Mouse (Mus musculus) hindbrain, embryonic 11.5 days (tissue): ENCODE data around the gene Bub1b. TPM values are rescaled to one million over a fixed set of nuclear protein-coding genes. Genes with fewer than 3 reads are reported as not detected.
"Not testable (repeated sequence)": the region's sequence is repeated elsewhere in the genome, so short reads cannot be mapped to it uniquely, and the experiment has no call there.

Experiments used
- ATAC-seq: fragments of 200-750 bp; cut with Nextera tagmentation; 2 replicates; pipeline ENCODE4 v1.8.0; 2017; ENCODE audit warnings: mild to moderate bottlenecking, moderate TSS enrichment, moderate library complexity; ENCODE audit not compliant: low FRiP score
- DNase-seq: peaks from one replicate; pipeline ENCODE4 v3.0.0-alpha.2; 2015; ENCODE audit warnings: low spot score
- H3K27ac ChIP-seq: fragments of 300-500 bp; sonication (generic); 2 replicates; pipeline ENCODE4 v1.5.1; 2014; ENCODE audit warnings: mild to moderate bottlenecking, low read depth, low read length
- H3K27me3 ChIP-seq: fragments of 300-500 bp; sonication (generic); 2 replicates; pipeline ENCODE4 v1.6.1; 2014; ENCODE audit warnings: mild to moderate bottlenecking, low read length, moderate library complexity, mixed read lengths; ENCODE audit not compliant: control insufficient read depth, insufficient read depth
- H3K36me3 ChIP-seq: fragments of 300-500 bp; sonication (generic); 2 replicates; pipeline ENCODE4 v1.6.1; 2014; ENCODE audit warnings: mild to moderate bottlenecking, low read length, moderate library complexity, mixed read lengths; ENCODE audit not compliant: control insufficient read depth, insufficient read depth
- H3K4me1 ChIP-seq: fragments of 300-500 bp; sonication (generic); replicated peaks from 2 replicates; pipeline ENCODE4 v1.6.1; 2014; ENCODE audit warnings: low read length, mixed read lengths; ENCODE audit not compliant: control insufficient read depth, insufficient read depth
- H3K4me2 ChIP-seq: fragments of 300-500 bp; sonication (generic); replicated peaks from 2 replicates; pipeline ENCODE4 v1.6.1; 2014; ENCODE audit warnings: mild to moderate bottlenecking, low read depth, low read length
- H3K4me3 ChIP-seq: fragments of 300-500 bp; sonication (generic); 2 replicates; pipeline ENCODE4 v1.5.1; 2014; ENCODE audit warnings: low read depth, low read length
- H3K9ac ChIP-seq: fragments of 300-500 bp; sonication (generic); 2 replicates; pipeline ENCODE4 v1.6.1; 2014; ENCODE audit warnings: low read depth, low read length
- H3K9me3 ChIP-seq: fragments of 300-500 bp; sonication (generic); 2 replicates; pipeline ENCODE4 v1.6.1; 2016; ENCODE audit warnings: low read length; ENCODE audit not compliant: control insufficient read depth
- WGBS: fragments of 180-500 bp; shearing (Covaris S2); extraction: QIAGEN DNeasy Blood & Tissue Kit; methylation state at CpG from one replicate; pipeline ENCODE4 v1.1.7; 2014; 5-methylcytosine and 5-hydroxymethylcytosine counted together
- polyA plus RNA-seq: library from polyadenylated mRNA; unstranded; fragments of >200 nt; fragmentation: Nextera tagmentation; extraction: Ambion mirVana; gene quantifications from 2 replicates; pipeline ENCODE4 v1.2.1, GENCODE M21; 2014

Bub1b gene
- polyA plus RNA-seq: 80.6 and 100.0 TPM in 2 replicates

DNA sequence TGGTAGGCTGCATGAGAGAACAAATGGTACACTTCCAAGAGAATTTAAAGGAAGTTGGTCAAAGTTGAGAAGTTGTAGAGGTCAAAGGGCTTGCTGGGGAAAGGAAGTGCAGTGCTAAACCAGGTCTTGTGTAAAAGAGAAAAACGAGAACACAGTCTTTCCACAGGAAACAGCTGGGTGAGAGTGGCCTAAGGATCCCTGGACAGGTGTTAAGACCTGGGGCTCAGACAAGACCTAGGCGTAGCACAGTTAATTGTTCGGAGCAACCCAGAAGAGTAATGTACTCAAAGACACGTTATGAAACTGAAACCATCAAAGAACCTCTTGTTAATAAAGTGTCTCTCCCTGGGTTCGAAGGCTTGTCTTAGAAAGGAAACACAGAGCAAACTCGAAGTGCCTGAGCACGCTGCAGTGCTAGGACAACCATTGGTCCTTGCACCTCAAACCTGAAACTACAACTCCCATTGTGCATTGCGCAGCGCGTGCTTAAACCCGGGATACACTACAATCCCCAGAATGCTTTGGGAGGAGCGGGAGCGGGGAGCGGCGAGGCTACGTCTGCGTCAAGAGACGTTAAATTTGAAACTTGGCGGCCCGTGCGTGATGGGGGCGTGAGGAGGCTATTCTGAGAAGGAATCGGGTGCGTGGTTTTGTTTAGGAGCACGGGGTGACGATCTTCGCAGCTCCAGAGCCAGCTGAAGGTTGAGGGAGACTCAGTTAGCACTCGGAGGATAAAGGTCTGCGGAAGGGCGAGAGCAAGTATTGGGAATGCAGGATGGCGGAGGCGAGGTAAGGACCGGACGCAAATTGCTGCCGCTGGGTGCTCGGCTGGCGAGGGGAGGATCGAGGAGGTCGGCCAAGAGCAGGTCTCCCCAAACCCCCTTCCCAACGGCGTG is at the start of gene Bub1b:
Gene Bub1b (plus strand): TSS at position 539 of the 896 bp plus-strand sequence.
- H3K36me3 ChIP-seq: no peaks in the 10 kb centered on the region
- peak within 1 kb of the TSS; percentile 71 for H3K9ac ChIP-seq
- H3K27ac ChIP-seq: no peak within 1 kb of the TSS
- peak; percentile 97 for DNase-seq
- WGBS: 5% methylated on average over 41 of the region's 41 CpGs
- H3K9me3 ChIP-seq: no peaks in the 10 kb centered on the region
- peak within 1 kb of the TSS; percentile 60 for H3K4me2 ChIP-seq
- H3K4me1 ChIP-seq: peaks cover 4% of the 10 kb centered on the region
- no peaks in the 10 kb centered on the region for H3K27me3 ChIP-seq
- peak within 1 kb of the TSS; percentile 58 for H3K4me3 ChIP-seq
- ATAC-seq: peak; percentile 96

DNA sequence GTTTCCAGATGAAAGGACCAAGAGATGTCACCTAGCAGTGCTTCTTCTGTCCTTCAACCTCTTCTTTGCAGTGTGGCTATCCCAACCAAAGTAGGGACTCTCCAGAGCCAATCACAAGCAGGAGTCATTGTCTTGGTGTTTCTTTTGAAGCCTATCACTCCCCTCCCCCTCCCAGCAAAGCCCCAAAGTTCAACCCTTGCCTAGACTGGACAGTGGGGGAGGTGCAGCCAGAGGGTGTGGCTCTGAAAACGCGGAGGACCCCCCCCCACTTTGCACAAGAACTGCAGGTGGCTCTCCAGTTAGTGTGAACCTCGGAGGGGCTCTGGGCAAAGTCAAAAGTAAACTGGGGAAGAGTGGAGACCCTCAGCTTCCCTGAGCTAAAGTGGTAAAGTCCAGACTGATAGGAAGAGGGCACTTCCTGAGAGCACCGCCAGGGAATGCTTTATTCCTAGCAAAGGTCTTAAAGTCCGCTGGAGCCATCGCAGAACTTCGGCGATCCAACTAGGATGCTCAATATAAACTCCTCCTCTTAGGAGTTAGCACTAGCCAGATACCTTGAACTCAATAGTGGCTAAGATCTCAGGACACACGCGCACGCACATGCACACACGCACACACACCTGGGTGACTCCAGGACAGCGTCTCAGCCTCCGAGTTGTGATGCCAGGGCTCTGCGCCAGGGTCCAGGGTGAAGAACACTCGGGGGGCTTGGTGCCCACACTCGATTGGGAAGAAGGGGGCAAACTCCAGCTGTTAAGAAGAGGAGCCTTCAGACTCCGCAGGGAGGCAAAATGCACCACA is 49.4 kb upstream of the Bub1b start:
- DNase-seq: peak; percentile 64
- Histone ChIP-seq H3K9ac (peak overlapping the region; percentile 74), H3K4me3 (peak overlapping the region; percentile 75), H3K27me3 (no peaks in the 10 kb centered on the region), H3K27ac (peak overlapping the region; percentile 12; the same call in 1 of the 2 replicates), H3K9me3 (no peaks in the 10 kb centered on the region), H3K4me2 (peak overlapping the region; percentile 92), H3K4me1 (peaks cover 25% of the 10 kb centered on the region; the same call in 1 of the 2 replicates), H3K36me3 (no peaks in the 10 kb centered on the region)
- peak; percentile 3; the same call in 1 of the 2 replicates for ATAC-seq
- WGBS: under 1% methylated on average over 18 of the region's 18 CpGs

DNA sequence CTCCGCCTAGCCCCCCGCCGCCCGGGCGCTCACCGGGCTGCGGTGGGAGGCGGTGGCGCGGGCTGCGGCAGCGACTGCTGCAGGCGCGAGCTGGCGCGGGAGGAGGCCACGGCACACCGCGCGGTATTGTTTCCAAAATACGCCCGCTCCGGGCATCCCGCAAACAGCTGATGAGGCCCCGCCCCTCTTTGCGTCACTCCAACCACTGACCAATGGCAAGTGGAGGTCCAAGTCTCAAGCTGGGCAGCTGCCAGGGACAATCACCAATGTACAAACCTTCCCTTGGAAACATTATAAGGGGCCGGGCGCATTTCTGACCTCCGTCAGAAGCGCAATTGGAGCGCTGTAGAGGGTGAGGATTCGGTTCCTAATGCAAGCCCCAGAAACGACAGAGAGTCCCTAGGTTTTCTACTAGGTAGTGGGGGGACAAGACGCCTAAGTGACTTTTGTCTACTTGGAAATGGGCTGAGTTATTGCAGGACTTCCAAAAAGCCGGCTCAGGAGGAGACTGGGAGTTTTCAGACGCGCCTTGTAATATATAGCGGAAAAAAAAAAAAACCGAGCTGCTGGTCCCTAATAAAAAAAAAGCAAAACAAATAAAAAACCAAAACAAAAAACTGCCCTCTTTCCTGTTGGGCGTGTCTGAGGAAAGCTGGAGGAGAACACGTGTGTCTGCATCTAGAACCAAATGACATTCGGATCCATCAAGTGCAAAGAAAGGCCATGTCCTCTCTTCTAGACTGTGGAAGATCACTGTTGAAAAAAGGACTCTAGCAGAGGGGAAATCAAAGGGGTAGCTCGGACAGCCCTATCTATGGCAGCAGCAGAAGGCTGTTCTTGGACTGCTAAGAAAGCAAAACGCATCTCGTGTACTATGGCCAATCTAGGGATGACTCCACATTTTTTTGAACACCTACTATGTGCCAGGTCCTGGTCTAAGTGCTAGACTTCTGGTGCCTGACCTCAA is 48.2 kb upstream of the Bub1b start, which contains the start of gene Bmf:
Gene Bmf (minus strand): TSS at position 181 of the 967 bp plus-strand sequence.
- 1% methylated on average over 45 of the region's 45 CpGs for WGBS

DNA sequence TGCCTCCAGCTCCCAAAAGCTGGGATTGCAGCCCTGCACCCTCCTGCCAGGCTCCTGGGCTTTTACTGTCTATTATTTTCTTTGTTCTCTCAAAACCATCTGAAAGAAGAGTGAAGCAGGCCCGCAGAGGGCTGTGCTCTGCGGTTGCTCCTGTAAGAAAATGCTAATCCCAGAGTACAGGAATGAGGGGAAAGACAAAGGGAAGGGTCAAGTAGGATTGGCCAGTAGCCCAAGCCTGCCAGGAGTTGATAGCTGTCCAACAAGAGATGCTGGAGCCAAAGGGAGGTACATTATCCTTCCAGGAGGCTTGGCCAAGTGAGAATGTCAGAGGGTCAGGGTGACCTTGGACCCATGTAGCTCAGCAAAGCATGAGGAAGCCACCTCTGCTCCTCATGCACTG is 46.4 kb upstream of the Bub1b start:
- H3K4me3 ChIP-seq: no peak overlapping the region
- H3K4me1 ChIP-seq: peaks cover 13% of the 10 kb centered on the region; the same call in 1 of the 2 replicates
- no peak overlapping the region for H3K4me2 ChIP-seq
- 54% methylated on average over 2 of the region's 2 CpGs for WGBS
- no peaks in the 10 kb centered on the region for H3K36me3 ChIP-seq
- no peak overlapping the region for H3K9ac ChIP-seq
- DNase-seq: no peak
- no peak for ATAC-seq
- H3K27ac ChIP-seq: no peak overlapping the region
- no peaks in the 10 kb centered on the region for H3K27me3 ChIP-seq
- no peaks in the 10 kb centered on the region for H3K9me3 ChIP-seq

More for the DNA sequence above, 48.2 kb upstream of the Bub1b start, which contains the start of gene Bmf:
- ATAC-seq (peak; percentile 94), DNase-seq (peak; percentile 98)
- peak within 1 kb of the TSS; percentile 75 for H3K4me3 ChIP-seq
- no peaks in the 10 kb centered on the region for H3K27me3 ChIP-seq
- H3K4me2 ChIP-seq: peak within 1 kb of the TSS; percentile 92
- no peaks in the 10 kb centered on the region for H3K9me3 ChIP-seq
- peak within 1 kb of the TSS; percentile 12; the same call in 1 of the 2 replicates for H3K27ac ChIP-seq
- H3K36me3 ChIP-seq: no peaks in the 10 kb centered on the region
- H3K9ac ChIP-seq: peak within 1 kb of the TSS; percentile 74
- peaks cover 18% of the 10 kb centered on the region; the same call in 1 of the 2 replicates for H3K4me1 ChIP-seq

DNA sequence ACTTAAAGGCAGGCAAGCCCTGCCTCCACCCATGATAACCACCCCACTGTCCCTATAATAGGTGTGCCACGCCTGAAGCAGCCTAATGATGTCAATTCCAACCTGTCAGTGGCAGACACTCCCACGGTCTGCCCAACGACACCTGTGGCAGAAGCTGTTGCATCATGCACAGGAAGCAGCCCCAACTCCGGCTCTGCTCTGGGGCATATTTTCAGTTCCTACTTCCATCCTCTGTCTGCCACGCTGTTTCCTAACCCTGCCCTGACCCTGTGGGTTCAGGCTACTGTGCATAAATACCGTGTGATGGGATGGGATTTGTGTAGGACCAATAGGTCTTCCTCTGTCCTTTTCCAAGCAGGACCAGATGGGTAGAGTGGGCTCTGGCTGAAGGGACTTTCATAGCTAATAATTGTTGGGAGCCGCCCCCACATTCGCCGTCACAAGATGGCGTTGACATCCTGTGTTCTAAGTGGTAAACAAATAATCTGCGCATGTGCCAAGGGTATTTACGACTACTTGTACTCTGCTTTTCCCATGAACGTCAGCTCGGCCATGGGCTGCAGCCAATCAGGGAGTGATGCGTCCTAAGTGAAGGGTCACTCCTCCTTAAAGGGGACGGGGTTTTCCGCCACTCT is 43.5 kb upstream of the Bub1b start:
- H3K4me1 ChIP-seq, ATAC-seq, H3K36me3 ChIP-seq, H3K9me3 ChIP-seq, H3K27me3 ChIP-seq: not testable (repeated sequence)
- Histone ChIP-seq H3K9ac (peak overlapping the region; percentile 21; the same call in 1 of the 2 replicates), H3K4me2 (peak overlapping the region; percentile 35), H3K4me3 (peak overlapping the region; percentile 29), H3K27ac (0 out of 2 replicates have a peak overlapping the region, but pooled peaks have one; percentile 36)
- peak; percentile 30 for DNase-seq
- WGBS: 64% methylated on average over 15 of the region's 17 CpGs

DNA sequence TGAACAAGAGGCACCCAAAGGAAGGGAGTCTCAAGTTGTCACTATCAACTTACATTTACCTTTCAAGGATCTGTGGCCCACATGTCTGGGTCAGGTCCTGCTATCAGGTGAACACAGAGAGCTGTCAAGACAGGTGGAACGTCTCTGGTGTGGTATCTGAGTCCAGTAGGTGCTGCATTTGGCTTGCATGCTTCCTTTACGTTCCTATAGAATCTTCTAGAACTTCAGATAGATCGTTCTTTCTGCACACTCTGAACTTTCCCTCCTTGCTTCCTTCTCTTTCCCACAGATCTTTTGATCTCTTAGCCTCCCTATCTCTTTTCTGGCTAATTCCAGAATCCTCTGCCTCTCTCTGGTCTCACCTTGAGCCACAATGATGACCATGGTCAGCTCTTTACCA is 39.6 kb upstream of the Bub1b start:
- 89% methylated on average over 3 of the region's 3 CpGs for WGBS

DNA sequence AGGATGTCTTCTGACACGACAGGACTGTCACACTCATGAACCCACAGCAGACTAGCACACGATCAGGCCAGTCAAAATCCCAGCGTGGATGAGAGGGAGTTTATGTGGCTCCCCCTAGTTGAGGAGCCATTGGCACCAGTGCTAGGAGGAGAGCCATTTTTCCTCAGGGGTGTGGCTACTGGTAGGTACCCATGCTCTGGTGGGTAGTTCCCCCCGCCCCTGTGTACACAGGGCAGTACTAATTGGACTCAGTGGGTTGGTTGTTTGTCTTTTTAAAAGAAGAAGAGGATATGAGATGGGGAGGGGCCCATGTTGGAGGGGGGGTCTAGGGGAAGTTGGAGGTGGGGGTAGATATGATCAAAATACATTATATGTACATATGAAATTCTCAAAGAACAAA is 36.0 kb upstream of the Bub1b start:
- Histone ChIP-seq H3K9ac (no peak overlapping the region), H3K27me3 (no peaks in the 10 kb centered on the region), H3K27ac (no peak overlapping the region), H3K36me3 (no peaks in the 10 kb centered on the region), H3K4me1 (no peaks in the 10 kb centered on the region), H3K9me3 (no peaks in the 10 kb centered on the region), H3K4me2 (no peak overlapping the region), H3K4me3 (no peak overlapping the region)
- 83% methylated on average over 4 of the region's 4 CpGs for WGBS
- no peak for DNase-seq
- ATAC-seq: no peak

More for the DNA sequence above, 39.6 kb upstream of the Bub1b start:
- H3K4me1 ChIP-seq: no peaks in the 10 kb centered on the region
- DNase-seq (no peak), ATAC-seq (no peak)
- no peak overlapping the region for H3K9ac ChIP-seq
- H3K4me3 ChIP-seq: no peak overlapping the region
- no peak overlapping the region for H3K4me2 ChIP-seq
- no peak overlapping the region for H3K27ac ChIP-seq
- no peaks in the 10 kb centered on the region for H3K27me3 ChIP-seq
- no peaks in the 10 kb centered on the region for H3K9me3 ChIP-seq
- H3K36me3 ChIP-seq: no peaks in the 10 kb centered on the region
